Mouse (Mus musculus) left cerebral cortex, adult 8-10 months (tissue): Measurements from ENCODE around the gene Rnf41. TPM values are rescaled to one million over a fixed set of nuclear protein-coding genes. Genes with fewer than 3 reads are reported as not detected.

Source experiments
- DNase-seq, 2 experiments: peaks; one replicate each; pipeline ENCODE4 v3.0.0; 2022; ENCODE audit warnings: low spot score in 2 of 2
- total RNA-seq, 4 experiments: library from RNA; stranded (reverse); gene quantifications; 2 replicates each; pipeline ENCODE4 v1.2.4; 2022

Gene Rnf41
- total RNA-seq, result 10 to 100 TPM; 72.2 to 79.3 (median 73.4) TPM

GRCm38 (mm10) chr10:128411211-128412054 is at the start of gene Rnf41, which contains the start of gene Nabp2:
Gene Rnf41 (plus strand): TSS chr10:128411657.
Gene Nabp2 (minus strand): TSS chr10:128411492.
- DNase-seq, result peak; percentile 92 to 95

GRCm38 (mm10) chr10:128361836-128362235 is 49.6 kb upstream of the Rnf41 start:
- no peak for DNase-seq

DNA sequence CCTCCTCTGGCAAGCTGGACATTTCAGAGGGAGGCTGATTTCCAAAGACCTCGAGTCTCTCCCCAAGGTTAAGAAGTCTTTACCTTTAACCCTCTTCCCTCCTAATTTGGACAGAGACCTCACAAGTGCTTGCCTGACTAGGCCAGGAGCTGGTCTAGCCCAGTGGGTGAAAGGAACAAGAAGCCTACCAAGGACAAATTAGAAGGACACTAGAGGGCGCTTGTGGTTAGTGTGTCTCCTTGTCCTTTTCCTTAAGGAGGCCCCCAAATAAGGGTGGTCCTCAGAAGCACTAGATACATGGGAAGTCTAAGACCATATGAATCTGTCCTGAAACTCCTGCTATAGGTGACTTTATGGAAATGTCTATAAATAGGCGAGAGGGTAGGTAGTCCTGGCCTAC is 48.9 kb upstream of the Rnf41 start:
- no peak for DNase-seq

DNA sequence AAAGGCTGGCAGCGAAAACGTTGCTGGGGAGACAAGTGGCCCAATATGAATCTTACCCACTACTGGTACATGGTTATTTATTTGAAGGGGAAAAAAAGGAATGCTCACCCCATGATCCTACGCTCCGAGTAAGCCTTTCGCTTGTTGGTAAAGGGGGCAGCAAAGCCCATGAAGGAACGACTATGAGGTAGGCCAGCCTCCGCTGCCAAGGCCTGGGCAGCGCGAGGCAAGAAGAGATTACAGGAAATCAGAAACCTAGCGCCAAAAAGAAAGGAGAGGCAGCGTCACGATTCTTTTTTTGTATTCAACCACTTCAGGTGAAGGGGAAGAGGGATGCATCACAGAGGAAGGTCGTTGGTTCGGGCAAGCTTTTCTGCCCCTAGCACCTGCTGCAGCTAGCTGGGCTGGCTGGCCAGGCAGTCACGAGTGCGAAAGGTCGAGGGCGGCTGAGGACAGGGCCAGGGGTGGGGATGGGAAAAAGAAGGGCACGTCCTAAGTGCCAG is 43.5 kb upstream of the Rnf41 start:
- DNase-seq, result peak in 1 of 2 experiments; percentile 50

- peak; percentile 87 to 96 for DNase-seq
Observed at GRCm38 (mm10) chr10:128368402-128369217, 42.8 kb upstream of the Rnf41 start, which contains the start of gene Coq10a. Gene Coq10a (minus strand): TSS chr10:128368997.

DNA sequence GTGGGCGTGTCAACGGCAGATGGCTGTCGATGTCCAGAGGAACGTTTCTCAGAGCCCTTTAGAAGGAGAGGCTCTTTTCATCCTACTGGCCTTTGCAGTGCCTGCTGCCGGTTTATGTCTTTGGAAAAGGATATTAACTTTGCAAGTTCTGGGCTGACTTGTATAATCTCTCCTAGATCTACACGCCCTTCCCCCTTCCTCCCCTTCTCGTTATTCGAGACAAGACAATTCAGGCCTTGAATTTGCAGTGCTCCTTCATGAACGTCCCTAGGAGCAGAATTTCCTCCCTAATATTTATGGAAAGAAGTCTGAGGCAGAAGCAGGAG is 42.3 kb upstream of the Rnf41 start:
- DNase-seq, result no peak

DNA sequence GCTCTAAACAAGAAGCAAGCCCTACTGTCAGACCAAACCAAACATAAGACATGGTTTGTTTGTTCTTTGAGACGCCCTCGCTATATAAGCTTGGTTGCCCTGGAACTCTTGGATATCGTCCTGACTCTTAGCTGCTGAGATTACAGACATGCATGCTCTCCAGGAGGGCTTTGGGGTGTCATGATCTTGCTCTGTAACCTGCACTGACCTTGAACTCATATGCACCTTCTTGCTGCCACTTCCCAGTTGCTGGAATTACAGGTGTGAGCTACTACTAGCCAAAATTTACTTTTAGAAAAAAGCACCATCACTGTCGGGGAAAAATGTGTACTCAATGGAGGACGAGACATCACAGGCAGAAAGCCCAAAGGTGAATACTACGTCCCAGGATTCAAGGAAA is 41.9 kb upstream of the Rnf41 start:
- DNase-seq, result no peak

DNA sequence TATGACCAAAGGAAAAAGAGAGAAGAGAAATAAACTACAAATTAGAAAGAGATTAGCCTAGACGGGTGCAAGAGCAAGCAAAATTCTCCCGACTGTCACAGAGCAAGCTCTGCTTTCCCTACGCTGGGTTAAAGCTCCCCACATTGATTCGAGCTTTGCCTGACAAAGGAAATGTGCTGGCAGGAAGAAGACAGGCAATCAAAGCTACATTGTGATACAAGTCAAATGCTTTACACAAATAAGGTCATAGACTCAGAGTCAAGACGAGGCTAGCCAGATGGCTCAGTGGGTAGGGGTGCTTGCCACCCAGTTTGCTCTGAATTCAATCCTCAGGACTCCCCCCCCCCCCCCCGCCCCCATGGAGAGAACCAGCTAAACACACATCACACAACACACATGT is 41.4 kb upstream of the Rnf41 start:
- no peak for DNase-seq

DNA sequence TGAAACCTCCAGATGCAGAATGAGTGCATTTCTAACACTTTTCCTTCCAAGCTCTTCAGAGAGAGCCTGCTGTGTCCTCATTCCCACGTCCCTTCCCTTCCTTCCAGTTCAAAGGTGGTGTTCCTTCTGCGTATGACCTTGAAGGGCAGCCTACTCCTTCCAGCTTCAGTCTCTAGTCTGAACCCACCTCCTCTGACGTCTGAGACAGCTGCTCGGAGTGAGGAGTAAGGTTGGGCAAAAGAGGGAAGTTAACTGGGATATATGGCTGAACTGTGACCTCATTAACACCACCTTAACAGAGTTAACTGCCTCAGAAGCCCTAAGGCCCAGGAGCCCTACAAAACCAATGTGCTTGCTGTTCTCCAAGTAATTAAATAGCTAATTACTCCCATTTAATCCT is 40.9 kb upstream of the Rnf41 start:
- DNase-seq, result no peak

DNA sequence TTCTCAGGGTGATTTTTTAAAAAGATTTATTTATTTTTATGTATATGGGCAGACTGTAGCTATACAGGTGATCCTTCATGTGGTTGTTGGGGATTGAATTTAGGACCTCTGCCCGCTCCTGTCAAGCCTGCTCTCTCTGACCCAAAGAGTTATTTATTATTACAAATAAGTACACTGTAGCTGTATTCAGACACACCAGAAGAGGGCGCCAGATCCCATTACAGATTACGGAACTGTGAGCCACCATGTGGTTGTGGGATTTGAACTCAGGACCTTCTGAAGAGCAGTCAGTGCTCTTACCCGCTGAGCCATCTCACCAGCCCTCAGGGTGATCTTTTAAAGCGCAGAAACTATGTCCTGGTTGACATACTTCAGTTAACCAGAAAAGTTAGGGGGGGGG is 39.3 kb upstream of the Rnf41 start:
- DNase-seq, result no peak

- no peak for DNase-seq
Observed at GRCm38 (mm10) chr10:128372989-128373748, 38.3 kb upstream of the Rnf41 start.

- DNase-seq, result no peak
Observed at GRCm38 (mm10) chr10:128374393-128374792, 37.1 kb upstream of the Rnf41 start.

- no peak for DNase-seq
Observed at GRCm38 (mm10) chr10:128376099-128376454, 35.4 kb upstream of the Rnf41 start.

DNA sequence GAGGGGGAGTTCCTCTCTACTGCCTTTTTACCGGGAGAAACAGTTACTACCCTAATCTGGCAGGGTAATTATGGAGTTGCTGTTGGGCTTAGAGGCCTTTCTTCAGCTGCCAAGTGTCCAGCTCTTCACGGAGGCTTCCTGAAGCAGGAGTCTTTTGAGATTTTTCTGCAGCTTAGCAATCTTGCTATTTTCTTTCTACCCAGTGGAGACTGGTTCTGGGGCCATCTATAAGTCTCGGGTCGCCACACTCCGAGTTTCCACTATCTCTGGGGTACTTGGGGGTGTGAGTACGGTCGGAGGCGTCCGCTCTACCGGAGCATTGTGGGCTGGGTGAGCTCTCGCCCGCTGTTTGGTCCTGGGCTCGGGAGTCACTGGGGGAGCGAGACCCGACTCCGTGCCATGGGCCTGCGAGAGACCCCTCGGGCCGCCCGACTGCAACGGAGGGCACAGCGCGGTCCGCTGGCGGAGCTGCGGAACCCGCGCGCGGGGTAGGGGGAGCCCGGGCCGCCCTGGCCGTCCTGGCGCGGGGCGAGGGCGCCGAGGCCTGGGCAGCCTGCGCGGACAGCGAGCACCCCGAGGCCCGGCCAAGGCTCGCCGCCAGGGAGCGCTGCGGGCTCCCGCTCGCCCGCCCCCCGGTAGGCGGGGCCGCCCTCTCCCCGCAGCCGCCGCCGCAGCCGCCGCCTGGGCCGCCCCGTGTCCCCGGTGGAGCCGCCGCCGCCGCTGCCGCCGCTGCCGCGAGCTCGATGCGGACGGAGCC is 34.8 kb upstream of the Rnf41 start, which contains the start of gene Ankrd52:
Gene Ankrd52, plus strand, starts transcription at position 661 of the 757 bp plus-strand sequence.
- DNase-seq, result peak; percentile 60 to 65

DNA sequence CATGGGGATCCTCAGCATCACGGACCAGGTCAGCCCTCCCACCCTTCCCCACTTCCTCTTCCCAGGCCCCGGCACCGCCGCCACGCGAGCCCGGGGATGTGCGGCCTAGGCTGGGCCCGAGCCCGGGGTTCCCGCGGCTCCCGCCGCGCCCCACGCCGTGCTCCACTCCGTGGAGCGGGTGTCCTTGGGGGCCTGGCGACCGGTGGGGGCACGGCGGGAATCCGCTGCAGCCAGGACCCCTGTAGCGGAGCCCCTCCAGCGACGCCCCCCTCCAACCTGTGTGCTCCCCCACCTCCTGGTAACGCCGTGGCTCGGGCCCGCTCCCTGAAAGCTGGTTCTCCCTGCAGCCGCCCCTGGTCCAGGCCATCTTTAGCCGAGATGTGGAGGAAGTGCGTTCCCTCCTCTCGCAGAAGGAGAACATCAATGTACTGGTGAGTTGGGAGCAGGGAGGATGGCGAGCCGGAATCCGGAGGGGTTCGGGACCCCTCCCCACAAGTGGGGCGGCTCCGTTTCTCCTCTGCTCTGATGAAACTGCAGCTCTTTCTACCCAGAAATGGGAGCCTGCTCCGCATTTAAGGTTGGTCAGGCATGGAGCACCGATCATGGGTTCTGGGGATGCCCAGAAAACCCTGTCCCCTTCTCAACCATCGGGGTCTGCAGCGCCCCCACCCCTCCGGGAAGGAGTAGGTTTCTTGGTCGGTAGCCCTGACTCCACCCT is 34.1 kb upstream of the Rnf41 start:
- DNase-seq, result no peak

DNA sequence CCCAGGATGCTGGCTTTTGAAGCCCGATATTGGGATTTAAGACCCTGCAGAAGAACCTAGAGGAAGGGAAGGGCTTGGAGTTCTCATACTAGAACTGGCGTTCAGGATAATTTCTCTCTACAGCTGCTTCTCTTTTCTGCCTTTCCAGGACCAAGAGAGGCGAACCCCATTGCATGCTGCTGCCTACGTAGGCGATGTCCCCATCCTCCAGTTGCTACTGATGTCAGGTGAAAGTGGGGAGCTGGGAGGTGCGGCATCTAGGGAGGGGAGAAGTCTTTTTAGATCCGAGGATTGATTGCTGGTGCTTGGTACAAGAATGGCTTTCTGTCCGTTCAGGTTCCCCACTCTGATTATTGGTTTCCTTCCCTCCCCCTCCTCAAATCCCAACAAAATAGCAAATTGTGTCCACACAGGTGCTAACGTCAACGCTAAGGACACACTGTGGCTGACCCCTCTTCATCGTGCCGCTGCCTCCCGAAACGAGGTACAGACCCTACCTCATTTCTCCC is 33.5 kb upstream of the Rnf41 start:
- DNase-seq, result no peak

GRCm38 (mm10) chr10:128378462-128378861 is 33.0 kb upstream of the Rnf41 start:
- no peak for DNase-seq

GRCm38 (mm10) chr10:128379260-128379659 is 32.2 kb upstream of the Rnf41 start:
- no peak for DNase-seq

DNA sequence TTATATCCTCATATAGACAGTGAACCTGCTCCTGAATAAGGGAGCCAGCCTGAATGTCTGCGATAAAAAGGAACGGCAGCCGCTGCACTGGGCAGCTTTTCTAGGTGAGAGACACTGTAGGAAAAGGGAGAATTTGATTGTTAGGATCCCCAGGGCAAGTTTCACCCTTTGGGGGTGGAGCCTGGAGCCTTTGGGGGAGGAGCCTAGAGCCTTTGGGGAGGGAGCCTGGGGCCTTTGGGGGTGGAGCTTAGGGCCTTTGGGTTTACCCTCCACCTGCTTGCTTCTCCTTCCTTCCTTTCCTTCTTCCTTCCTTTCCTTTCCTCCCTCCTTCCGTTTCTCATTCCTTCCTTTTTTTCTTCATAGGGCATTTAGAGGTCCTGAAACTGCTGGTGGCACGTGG is 30.9 kb upstream of the Rnf41 start:
- no peak for DNase-seq

DNA sequence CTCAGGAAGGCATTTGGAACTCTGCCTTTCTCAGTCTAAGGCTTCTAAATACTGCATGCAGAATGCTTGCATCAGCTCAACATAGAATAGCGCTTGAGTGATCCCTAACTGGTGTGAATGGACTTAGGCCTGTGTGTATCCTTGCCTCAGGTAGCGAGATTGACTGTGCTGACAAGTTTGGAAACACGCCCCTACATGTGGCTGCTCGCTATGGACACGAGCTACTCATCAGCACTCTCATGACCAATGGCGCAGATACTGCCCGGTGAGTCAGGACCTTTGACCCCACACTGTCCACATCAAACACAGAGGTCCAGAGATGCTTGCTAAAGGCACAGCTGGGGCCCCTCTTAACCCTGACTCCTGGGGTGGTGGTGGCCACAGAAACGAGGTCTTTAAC is 29.0 kb upstream of the Rnf41 start:
- DNase-seq, result no peak
